Mouse (Mus musculus): ENCODE data around the gene Pdk2. TPM values are rescaled to one million over a fixed set of nuclear protein-coding genes. Genes with fewer than 3 reads are reported as not detected.

Gene Pdk2
- polyA plus RNA-seq, 1 experiment from 2014 or later, result 29.6 TPM

DNA sequence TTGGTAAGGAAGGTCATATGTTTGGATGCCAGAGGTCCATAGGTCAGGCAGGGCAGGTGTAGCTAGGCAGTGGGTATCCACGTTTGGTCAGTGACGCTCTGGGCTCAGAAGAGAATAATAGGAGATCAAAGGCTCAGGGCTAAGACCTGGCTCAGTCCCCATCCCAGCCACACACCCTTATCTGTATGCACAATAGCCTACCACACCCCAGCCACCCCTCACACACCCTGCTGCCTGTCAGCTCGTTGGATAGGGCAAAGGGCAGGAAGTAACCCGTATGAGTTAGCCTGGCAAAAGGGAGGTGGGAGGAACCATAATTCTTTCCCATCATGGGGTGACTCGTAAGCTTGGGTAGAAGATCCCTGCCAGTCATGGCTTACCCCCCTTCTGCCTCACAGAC lies 43.6 kb downstream of the Pdk2 start:
- no peak overlapping the region for H3K4me2 ChIP-seq (ENCODE audit: low read length)
- H3K27me3 ChIP-seq (replicated peaks; ENCODE audit: control insufficient read depth, insufficient read depth, low read length), result no peaks in the 10 kb centered on the region
- ATAC-seq (replicated peaks; ENCODE audit: low FRiP score, low TSS enrichment, low read depth), result 0 out of 2 replicates have a peak, but pooled peaks have one; percentile 22
- H3K36me3 ChIP-seq (ENCODE audit: control insufficient read depth, insufficient read depth, low read length), result peaks cover 71% of the 10 kb centered on the region
- H3K4me1 ChIP-seq (replicated peaks; ENCODE audit: control insufficient read depth, insufficient read depth, low read length), result peaks cover 48% of the 10 kb centered on the region
- H3K4me3 ChIP-seq (ENCODE audit: low read depth, low read length), result no peak overlapping the region
- H3K9me3 ChIP-seq (ENCODE audit: control insufficient read depth, low read length), result no peaks in the 10 kb centered on the region
- H3K27ac ChIP-seq (ENCODE audit: low read depth), result no peak overlapping the region
- no peak overlapping the region for H3K9ac ChIP-seq (ENCODE audit: low read length)
- DNase-seq (ENCODE audit: low spot score), result no peak
- WGBS, result 54% methylated on average over 5 of the region's 5 CpGs

- ATAC-seq (replicated peaks; ENCODE audit: low FRiP score, low TSS enrichment, low read depth), result no peak
- no peak overlapping the region for H3K9ac ChIP-seq (ENCODE audit: low read length)
- peaks cover 65% of the 10 kb centered on the region for H3K36me3 ChIP-seq (ENCODE audit: control insufficient read depth, insufficient read depth, low read length)
- H3K4me3 ChIP-seq (ENCODE audit: low read depth, low read length), result no peak overlapping the region
- no peak overlapping the region for H3K4me2 ChIP-seq (ENCODE audit: low read length)
- H3K27ac ChIP-seq (ENCODE audit: low read depth), result no peak overlapping the region
- 90% methylated on average over 6 of the region's 6 CpGs for WGBS
- peaks cover 48% of the 10 kb centered on the region for H3K4me1 ChIP-seq (replicated peaks; ENCODE audit: control insufficient read depth, insufficient read depth, low read length)
- no peak for DNase-seq (ENCODE audit: low spot score)
- no peaks in the 10 kb centered on the region for H3K9me3 ChIP-seq (ENCODE audit: control insufficient read depth, low read length)
- H3K27me3 ChIP-seq (replicated peaks; ENCODE audit: control insufficient read depth, insufficient read depth, low read length), result no peaks in the 10 kb centered on the region
Observed at GRCm38 (mm10) chr11:94996984-94997383, 44.2 kb downstream of the Pdk2 start.

DNA sequence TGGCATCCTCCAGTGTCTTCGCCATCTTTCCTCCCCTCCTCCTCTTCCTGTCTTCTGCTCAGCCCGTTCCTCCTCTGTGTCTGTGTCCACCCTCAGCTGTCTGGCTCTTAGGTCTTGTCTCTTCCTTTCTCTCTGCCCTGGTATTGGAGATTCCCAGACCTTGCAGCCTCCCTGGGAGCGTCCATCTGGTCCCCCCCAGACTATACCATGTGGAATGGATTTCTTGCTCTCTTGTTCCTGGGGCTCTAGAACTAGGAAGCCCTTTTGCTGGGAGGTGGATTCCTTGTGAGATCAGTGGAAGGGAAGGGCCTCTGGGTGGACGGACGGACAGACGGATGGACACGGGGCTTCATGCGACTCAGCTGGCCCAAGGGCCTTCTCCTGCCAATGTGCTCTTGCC lies 45.1 kb downstream of the Pdk2 start:
- no peak overlapping the region for H3K27ac ChIP-seq (ENCODE audit: low read depth)
- H3K36me3 ChIP-seq (ENCODE audit: control insufficient read depth, insufficient read depth, low read length), result peaks cover 57% of the 10 kb centered on the region
- H3K9me3 ChIP-seq (ENCODE audit: control insufficient read depth, low read length), result no peaks in the 10 kb centered on the region
- no peak for ATAC-seq (replicated peaks; ENCODE audit: low FRiP score, low TSS enrichment, low read depth)
- 79% methylated on average over 8 of the region's 8 CpGs for WGBS
- H3K9ac ChIP-seq (ENCODE audit: low read length), result no peak overlapping the region
- H3K27me3 ChIP-seq (replicated peaks; ENCODE audit: control insufficient read depth, insufficient read depth, low read length), result no peaks in the 10 kb centered on the region
- H3K4me3 ChIP-seq (ENCODE audit: low read depth, low read length), result no peak overlapping the region
- peaks cover 48% of the 10 kb centered on the region for H3K4me1 ChIP-seq (replicated peaks; ENCODE audit: control insufficient read depth, insufficient read depth, low read length)
- DNase-seq (ENCODE audit: low spot score), result no peak
- H3K4me2 ChIP-seq (ENCODE audit: low read length), result no peak overlapping the region

DNA sequence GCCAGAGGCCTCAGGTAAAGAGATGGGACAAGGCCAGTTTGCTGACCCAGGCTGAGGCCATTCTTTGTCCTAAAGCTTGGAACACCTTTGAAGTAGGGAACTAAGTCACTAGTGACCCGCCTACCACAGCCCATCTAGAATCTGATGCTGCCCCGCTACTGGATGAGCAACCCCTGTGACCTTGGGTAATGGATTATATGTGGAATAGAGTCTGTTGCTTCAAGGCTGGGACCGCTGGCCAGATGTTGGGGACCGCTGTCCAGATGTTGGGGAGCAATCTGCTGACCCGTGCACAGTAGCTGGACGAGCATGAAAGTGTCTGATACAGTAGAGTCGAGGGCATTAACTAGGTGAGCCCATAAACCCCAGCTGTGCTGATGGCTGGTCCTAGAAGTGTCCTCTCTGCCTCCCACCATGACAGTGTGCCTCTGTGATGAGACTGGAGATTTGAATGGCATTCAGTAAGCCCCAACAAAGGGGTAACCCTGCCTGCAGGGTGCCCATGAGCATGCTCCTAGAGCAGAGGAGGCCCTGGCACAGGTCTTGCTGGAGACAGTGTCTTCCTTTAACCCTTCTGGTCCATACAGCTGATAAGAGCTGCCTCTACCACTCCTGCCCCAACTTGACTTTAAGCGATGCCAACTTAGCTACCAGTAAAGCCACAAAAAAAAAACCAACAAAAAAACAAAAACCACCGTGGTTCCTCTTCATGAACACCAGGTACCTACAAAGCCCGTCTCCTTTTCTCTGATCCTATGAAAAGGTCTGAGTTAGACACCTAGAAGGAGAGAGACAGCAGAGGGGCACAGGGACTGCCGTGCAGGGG lies 46.0 kb downstream of the Pdk2 start:
- DNase-seq (ENCODE audit: low spot score) (no peak), ATAC-seq (replicated peaks; ENCODE audit: low FRiP score, low TSS enrichment, low read depth) (no peak)
- H3K27me3 ChIP-seq (replicated peaks; ENCODE audit: control insufficient read depth, insufficient read depth, low read length), result no peaks in the 10 kb centered on the region
- H3K36me3 ChIP-seq (ENCODE audit: control insufficient read depth, insufficient read depth, low read length), result peaks cover 52% of the 10 kb centered on the region
- no peaks in the 10 kb centered on the region for H3K9me3 ChIP-seq (ENCODE audit: control insufficient read depth, low read length)
- H3K27ac ChIP-seq (ENCODE audit: low read depth), result no peak overlapping the region
- 81% methylated on average over 11 of the region's 11 CpGs for WGBS
- peak overlapping the region; percentile 98 for H3K4me2 ChIP-seq (ENCODE audit: low read length)
- H3K4me3 ChIP-seq (ENCODE audit: low read depth, low read length), result 0 out of 2 replicates have a peak overlapping the region, but pooled peaks have one; percentile 88
- peaks cover 44% of the 10 kb centered on the region for H3K4me1 ChIP-seq (replicated peaks; ENCODE audit: control insufficient read depth, insufficient read depth, low read length)
- H3K9ac ChIP-seq (ENCODE audit: low read length), result peak overlapping the region; percentile 47; the same call in 1 of the 2 replicates

DNA sequence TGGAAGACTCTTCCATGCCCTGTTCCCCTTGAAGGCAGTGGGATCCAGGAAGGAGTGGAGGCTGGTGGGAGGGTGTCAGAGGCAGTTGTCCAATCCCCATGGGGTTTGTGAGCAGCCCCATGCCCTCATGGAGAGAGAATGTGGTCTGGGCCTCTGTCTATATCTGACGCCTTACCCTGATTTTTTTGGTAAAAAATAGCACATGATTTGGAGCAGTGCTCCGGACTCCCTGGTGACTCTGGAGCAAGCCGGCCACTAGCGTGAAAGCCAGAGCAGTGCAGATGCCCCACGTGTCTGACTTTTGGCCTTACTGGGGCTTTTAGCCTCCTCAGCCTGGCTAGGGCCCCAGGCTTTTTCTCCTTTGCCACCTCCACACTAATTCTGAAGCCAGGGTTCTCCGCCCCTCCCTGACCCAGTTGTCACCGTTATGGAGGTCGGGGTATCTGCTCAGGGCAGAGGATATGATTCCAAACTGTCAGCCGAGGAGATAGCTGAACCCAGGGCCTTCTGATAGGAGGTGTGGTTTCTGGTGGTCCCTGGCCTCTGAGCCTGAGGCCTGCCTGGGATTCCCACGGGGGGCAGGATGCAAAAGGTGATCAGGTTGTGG lies 46.8 kb downstream of the Pdk2 start:
- Histone ChIP-seq H3K9me3 (ENCODE audit: control insufficient read depth, low read length) (no peaks in the 10 kb centered on the region), H3K9ac (ENCODE audit: low read length) (peak overlapping the region; percentile 47), H3K27ac (ENCODE audit: low read depth) (no peak overlapping the region), H3K4me2 (ENCODE audit: low read length) (peak overlapping the region; percentile 98), H3K36me3 (ENCODE audit: control insufficient read depth, insufficient read depth, low read length) (peaks cover 43% of the 10 kb centered on the region), H3K4me1 (replicated peaks; ENCODE audit: control insufficient read depth, insufficient read depth, low read length) (peaks cover 48% of the 10 kb centered on the region), H3K4me3 (ENCODE audit: low read depth, low read length) (peak overlapping the region; percentile 88), H3K27me3 (replicated peaks; ENCODE audit: control insufficient read depth, insufficient read depth, low read length) (no peaks in the 10 kb centered on the region)
- 38% methylated on average over 10 of the region's 10 CpGs for whole genome bisulfite sequencing
- DNase-seq (ENCODE audit: low spot score), result no peak
- ATAC-seq (replicated peaks; ENCODE audit: low FRiP score, low TSS enrichment, low read depth), result no peak

DNA sequence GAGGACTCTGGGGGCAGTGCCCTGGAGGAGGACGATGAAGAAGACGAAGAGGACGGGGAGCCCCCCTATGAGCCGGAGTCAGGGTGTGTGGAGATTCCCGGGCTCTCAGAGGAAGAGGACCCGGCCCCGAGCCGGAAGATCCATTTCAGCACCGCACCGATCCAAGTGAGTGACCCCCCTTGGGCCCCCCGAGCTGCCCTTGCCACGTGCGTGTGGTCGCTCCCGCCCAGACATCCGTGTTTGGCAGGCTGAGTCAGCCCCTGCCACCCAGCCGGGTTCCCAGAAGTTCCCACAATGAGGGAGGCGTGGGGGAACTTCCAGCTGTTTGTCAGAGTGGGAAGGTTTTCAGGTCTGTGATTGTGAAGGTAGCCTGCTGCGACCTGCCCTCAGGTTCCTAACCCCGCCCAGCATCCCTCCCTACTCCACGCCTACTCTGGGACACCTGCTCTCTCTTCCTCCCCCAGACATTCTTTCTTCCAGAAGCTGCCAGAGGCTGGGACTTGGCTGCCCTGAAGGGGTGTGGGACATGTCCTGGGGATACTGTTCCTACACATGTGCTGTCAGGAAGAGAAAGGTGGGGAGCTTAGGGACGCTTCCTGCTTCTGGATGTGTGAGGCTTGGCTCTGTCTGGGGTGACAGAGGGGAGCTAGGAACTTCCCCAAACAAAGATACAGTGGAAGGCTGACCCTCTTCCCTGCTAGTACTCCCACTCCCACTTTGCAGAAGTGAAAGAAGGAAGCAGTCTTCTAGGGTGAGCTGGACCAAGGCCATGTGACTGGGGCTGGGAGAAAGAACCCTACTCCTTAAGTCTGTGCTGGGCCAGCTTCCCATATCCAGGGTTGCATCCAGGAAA lies 48.2 kb downstream of the Pdk2 start:
- peak overlapping the region; percentile 81; the same call in 1 of the 2 replicates for H3K27ac ChIP-seq (ENCODE audit: low read depth)
- ATAC-seq (replicated peaks; ENCODE audit: low FRiP score, low TSS enrichment, low read depth) (0 out of 2 replicates have a peak, but pooled peaks have one; percentile 6), DNase-seq (ENCODE audit: low spot score) (peak; percentile 75)
- H3K4me1 ChIP-seq (replicated peaks; ENCODE audit: control insufficient read depth, insufficient read depth, low read length), result peaks cover 57% of the 10 kb centered on the region
- no peaks in the 10 kb centered on the region for H3K27me3 ChIP-seq (replicated peaks; ENCODE audit: control insufficient read depth, insufficient read depth, low read length)
- 2% methylated on average over 22 of the region's 22 CpGs for WGBS
- H3K9me3 ChIP-seq (ENCODE audit: control insufficient read depth, low read length), result no peaks in the 10 kb centered on the region
- peak overlapping the region; percentile 86 for H3K9ac ChIP-seq (ENCODE audit: low read length)
- H3K4me2 ChIP-seq (ENCODE audit: low read length), result peak overlapping the region; percentile 98
- H3K4me3 ChIP-seq (ENCODE audit: low read depth, low read length), result peak overlapping the region; percentile 88
- H3K36me3 ChIP-seq (ENCODE audit: control insufficient read depth, insufficient read depth, low read length), result peaks cover 30% of the 10 kb centered on the region

- Histone ChIP-seq H3K4me1 (replicated peaks; ENCODE audit: control insufficient read depth, insufficient read depth, low read length) (peaks cover 57% of the 10 kb centered on the region), H3K4me3 (ENCODE audit: low read depth, low read length) (peak overlapping the region; percentile 88), H3K4me2 (ENCODE audit: low read length) (peak overlapping the region; percentile 98), H3K27me3 (replicated peaks; ENCODE audit: control insufficient read depth, insufficient read depth, low read length) (no peaks in the 10 kb centered on the region), H3K36me3 (ENCODE audit: control insufficient read depth, insufficient read depth, low read length) (peaks cover 24% of the 10 kb centered on the region), H3K9me3 (ENCODE audit: control insufficient read depth, low read length) (no peaks in the 10 kb centered on the region), H3K9ac (ENCODE audit: low read length) (peak overlapping the region; percentile 86), H3K27ac (ENCODE audit: low read depth) (peak overlapping the region; percentile 81; the same call in 1 of the 2 replicates)
- 2% methylated on average over 20 of the region's 20 CpGs for WGBS
- DNase-seq (ENCODE audit: low spot score) (no peak), ATAC-seq (replicated peaks; ENCODE audit: low FRiP score, low TSS enrichment, low read depth) (no peak)
Observed at GRCm38 (mm10) chr11:94992480-94992753, 48.7 kb downstream of the Pdk2 start.

GRCm38 (mm10) chr11:94991641-94992479 lies 49.3 kb downstream of the Pdk2 start:
- peak overlapping the region; percentile 86 for H3K9ac ChIP-seq (ENCODE audit: low read length)
- under 1% methylated on average over 92 of the region's 99 CpGs for WGBS
- H3K27ac ChIP-seq (ENCODE audit: low read depth), result peak overlapping the region; percentile 81
- H3K9me3 ChIP-seq (ENCODE audit: control insufficient read depth, low read length), result no peaks in the 10 kb centered on the region
- H3K36me3 ChIP-seq (ENCODE audit: control insufficient read depth, insufficient read depth, low read length), result peaks cover 19% of the 10 kb centered on the region
- H3K4me3 ChIP-seq (ENCODE audit: low read depth, low read length), result peak overlapping the region; percentile 88
- DNase-seq (ENCODE audit: low spot score) (peak; percentile 74), ATAC-seq (replicated peaks; ENCODE audit: low FRiP score, low TSS enrichment, low read depth) (no peak)
- peak overlapping the region; percentile 98 for H3K4me2 ChIP-seq (ENCODE audit: low read length)
- H3K4me1 ChIP-seq (replicated peaks; ENCODE audit: control insufficient read depth, insufficient read depth, low read length), result peaks cover 57% of the 10 kb centered on the region
- H3K27me3 ChIP-seq (replicated peaks; ENCODE audit: control insufficient read depth, insufficient read depth, low read length), result no peaks in the 10 kb centered on the region
